Mouse (Mus musculus) heart, adult 2 months (tissue): ENCODE measurements at regions not wholly inside any gene's neighbourhood (a gene's known extent, or its start where the extent isn't known, plus 50 kb on each side); places are given as distances from the start of the nearest gene placed in this dataset.

Experiments
- CTCF ChIP-seq: fragments of 200-600 bp; IDR thresholded peaks from 2 replicates; pipeline ENCODE4 v1.8.1; 2022; ENCODE audit warnings: antibody characterized with exemption, mild to moderate bottlenecking, moderate library complexity
- POLR2A ChIP-seq: fragments of 200-500 bp; IDR thresholded peaks from 2 replicates; pipeline ENCODE4 v1.6.1; 2011; ENCODE audit warnings: mild to moderate bottlenecking, low read depth, low read length, control low read depth; ENCODE audit not compliant: insufficient read depth

- TF ChIP-seq POLR2A (no peak), CTCF (no peak)
Observed at GRCm38 (mm10) chr6:100415514-100415913, 128.2 kb upstream of the Rybp start.
